Mouse (Mus musculus): ENCODE measurements at regions not wholly inside any gene's neighbourhood (a gene's known extent, or its start where the extent isn't known, plus 50 kb on each side); places are given as distances from the start of the nearest gene placed in this dataset.

DNA sequence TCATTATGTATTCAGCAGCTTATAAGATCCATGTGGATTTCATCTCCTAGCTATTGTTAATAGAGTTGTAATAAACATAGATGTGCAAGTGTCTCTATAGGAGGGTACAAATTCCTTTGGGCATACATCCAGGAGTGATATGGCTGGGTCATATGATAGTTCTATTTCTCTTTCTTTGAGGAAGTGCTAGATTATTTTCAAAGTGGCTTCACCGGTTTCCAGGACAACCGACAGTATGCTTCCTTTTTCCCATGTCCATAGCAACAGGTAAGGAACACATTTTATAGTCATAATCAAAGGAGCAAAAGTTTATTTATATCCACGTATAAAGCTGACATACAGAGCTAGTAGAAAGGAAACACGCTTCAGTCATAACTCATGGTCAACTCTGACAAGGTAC, 710.2 kb upstream of the Tenm4 start:
- TF ChIP-seq POLR2A (IDR thresholded peaks at IDR 0.05; ENCODE audit: extremely low read depth, insufficient read depth, low read length), result no peak
- TF ChIP-seq CTCF (IDR thresholded peaks at IDR 0.05; ENCODE audit: extremely low read depth, insufficient read depth, low read length), result no peak

DNA sequence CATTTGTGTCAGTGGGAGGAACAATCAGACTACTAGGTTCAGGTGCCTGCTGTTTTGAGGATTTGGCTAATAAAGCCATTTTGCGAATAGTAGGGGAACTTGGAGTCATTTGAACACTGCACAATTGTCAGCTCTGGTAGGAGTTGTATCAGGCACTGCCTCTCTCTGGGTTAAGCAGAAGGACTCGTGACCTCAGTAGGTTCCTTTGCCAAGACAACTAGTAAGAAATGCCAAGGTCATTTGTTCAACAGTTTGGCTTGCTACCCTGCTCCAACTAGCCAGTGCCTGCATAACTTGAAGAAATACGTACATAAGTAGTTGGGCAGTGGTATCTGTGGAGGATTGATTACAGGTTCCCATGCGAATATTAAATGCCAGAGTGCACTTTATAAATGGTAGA, 705.5 kb upstream of the Tenm4 start:
- H3K27ac ChIP-seq (ENCODE audit: insufficient read depth, low read length), result no peak overlapping the region
- TF ChIP-seq POLR2A (IDR thresholded peaks at IDR 0.05; ENCODE audit: extremely low read depth, insufficient read depth, low read length) (no peak), CTCF (IDR thresholded peaks at IDR 0.05; ENCODE audit: extremely low read depth, insufficient read depth, low read length) (no peak)
- no peak overlapping the region for H3K4me3 ChIP-seq (ENCODE audit: insufficient read depth, low read length)
- H3K4me1 ChIP-seq (ENCODE audit: control insufficient read depth, insufficient read depth, low read length), result no peaks in the 10 kb centered on the region

More for the DNA sequence above, 710.2 kb upstream of the Tenm4 start:
- no peaks in the 10 kb centered on the region for H3K4me1 ChIP-seq (ENCODE audit: control insufficient read depth, insufficient read depth, low read length)
- no peak overlapping the region for H3K4me3 ChIP-seq (ENCODE audit: insufficient read depth, low read length)
- no peak overlapping the region for H3K27ac ChIP-seq (ENCODE audit: insufficient read depth, low read length)

DNA sequence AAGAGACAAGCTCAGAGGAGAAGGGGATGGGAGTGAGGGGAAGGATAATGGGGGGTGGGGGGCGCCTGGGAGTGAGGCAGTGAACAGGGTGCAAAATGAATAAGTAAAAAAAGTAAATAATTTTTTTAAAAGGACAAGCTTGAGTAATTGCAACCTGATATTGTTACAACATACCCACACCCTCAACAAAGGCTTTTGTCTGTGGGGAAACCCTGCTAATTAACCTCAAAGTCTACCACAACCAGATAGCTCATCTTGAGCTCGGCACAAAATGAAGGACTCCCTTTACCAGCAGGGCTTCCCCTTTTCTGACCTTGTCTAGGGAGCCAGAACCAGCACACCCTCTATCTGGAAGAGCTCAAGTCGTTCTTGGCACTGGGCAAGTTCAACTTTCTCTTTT, 704.0 kb upstream of the Tenm4 start:
- TF ChIP-seq CTCF (IDR thresholded peaks at IDR 0.05; ENCODE audit: extremely low read depth, insufficient read depth, low read length) (no peak), POLR2A (IDR thresholded peaks at IDR 0.05; ENCODE audit: extremely low read depth, insufficient read depth, low read length) (no peak)
- Histone ChIP-seq H3K27ac (ENCODE audit: insufficient read depth, low read length) (no peak overlapping the region), H3K4me3 (ENCODE audit: insufficient read depth, low read length) (no peak overlapping the region), H3K4me1 (ENCODE audit: control insufficient read depth, insufficient read depth, low read length) (no peaks in the 10 kb centered on the region)

DNA sequence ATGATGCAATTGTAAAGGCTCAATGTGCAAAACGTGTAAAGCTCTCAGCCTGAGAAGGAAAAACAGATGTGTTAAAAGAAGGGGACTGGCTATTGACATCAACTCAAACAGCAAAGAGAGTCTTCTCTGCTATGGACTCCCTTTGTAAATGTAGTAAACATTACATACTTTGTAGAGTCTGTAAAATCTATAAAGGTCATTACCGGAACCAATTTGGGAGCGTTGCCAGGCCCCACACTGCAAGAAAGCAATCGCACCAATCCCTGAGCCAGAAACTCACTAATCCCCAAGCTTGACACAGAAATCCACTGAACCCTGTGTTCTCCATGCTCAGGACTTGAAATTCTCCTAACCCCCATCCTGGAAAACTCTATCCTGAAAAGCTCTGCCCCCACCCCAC, 697.2 kb upstream of the Tenm4 start:
- Histone ChIP-seq H3K27ac (ENCODE audit: insufficient read depth, low read length) (no peak overlapping the region), H3K4me3 (ENCODE audit: insufficient read depth, low read length) (no peak overlapping the region), H3K4me1 (ENCODE audit: control insufficient read depth, insufficient read depth, low read length) (no peaks in the 10 kb centered on the region)
- TF ChIP-seq POLR2A (IDR thresholded peaks at IDR 0.05; ENCODE audit: extremely low read depth, insufficient read depth, low read length) (no peak), CTCF (IDR thresholded peaks at IDR 0.05; ENCODE audit: extremely low read depth, insufficient read depth, low read length) (no peak)

DNA sequence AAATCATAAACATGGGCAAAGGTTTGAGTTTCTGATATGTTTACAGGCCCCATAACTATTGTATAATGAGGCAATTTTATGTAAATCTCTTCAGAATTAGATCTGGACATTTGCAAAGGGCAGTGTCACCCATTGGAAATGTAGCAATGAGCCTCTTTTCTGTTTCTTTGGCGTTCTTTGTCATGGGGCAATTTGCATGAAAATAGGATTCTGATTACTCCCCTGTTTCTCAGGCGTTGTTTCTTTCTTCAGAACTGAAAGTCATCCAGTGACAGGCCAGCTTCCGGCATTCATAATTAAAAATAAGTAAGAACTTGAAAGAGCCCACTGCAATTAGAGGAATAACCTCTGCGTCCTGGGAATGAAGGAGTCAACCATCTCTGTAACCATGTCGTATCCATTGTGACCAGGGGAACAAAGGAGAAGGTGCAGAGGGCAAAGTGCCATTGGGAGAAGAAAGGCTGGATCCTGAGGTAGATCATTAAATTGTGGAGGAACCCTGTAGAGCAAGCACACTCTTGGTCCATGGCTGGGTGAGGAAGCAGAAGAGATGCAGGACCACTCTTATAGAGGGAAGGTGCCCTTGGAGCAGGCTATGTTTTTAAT, 690.8 kb upstream of the Tenm4 start:
- Histone ChIP-seq H3K4me3 (ENCODE audit: insufficient read depth, low read length) (no peak overlapping the region), H3K4me1 (ENCODE audit: control insufficient read depth, insufficient read depth, low read length) (no peaks in the 10 kb centered on the region), H3K27ac (ENCODE audit: insufficient read depth, low read length) (no peak overlapping the region)
- TF ChIP-seq POLR2A (IDR thresholded peaks at IDR 0.05; ENCODE audit: extremely low read depth, insufficient read depth, low read length) (no peak), CTCF (IDR thresholded peaks at IDR 0.05; ENCODE audit: extremely low read depth, insufficient read depth, low read length) (no peak)

DNA sequence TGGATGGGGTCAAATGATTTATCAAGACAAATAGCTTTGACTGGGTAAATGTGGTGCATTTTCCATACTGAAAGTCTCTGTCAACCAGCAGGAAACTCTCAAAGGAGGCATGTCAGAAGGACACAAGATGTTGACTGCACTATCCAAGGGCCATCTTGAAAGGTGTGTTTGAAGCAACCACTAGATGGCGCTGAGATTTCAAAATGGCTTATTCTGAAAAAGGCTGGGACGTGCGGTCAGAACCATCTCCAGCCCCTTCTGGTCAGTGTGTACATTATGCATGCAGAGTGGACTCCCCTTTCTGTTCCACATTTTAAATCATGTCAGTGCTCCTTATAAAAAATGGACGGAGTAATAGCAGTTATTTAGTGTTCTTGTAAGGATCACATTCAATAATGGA, 681.4 kb upstream of the Tenm4 start:
- no peak overlapping the region for H3K4me3 ChIP-seq (ENCODE audit: insufficient read depth, low read length)
- no peaks in the 10 kb centered on the region for H3K4me1 ChIP-seq (ENCODE audit: control insufficient read depth, insufficient read depth, low read length)
- no peak overlapping the region for H3K27ac ChIP-seq (ENCODE audit: insufficient read depth, low read length)
- TF ChIP-seq POLR2A (IDR thresholded peaks at IDR 0.05; ENCODE audit: extremely low read depth, insufficient read depth, low read length) (no peak), CTCF (IDR thresholded peaks at IDR 0.05; ENCODE audit: extremely low read depth, insufficient read depth, low read length) (peak; percentile 63)

DNA sequence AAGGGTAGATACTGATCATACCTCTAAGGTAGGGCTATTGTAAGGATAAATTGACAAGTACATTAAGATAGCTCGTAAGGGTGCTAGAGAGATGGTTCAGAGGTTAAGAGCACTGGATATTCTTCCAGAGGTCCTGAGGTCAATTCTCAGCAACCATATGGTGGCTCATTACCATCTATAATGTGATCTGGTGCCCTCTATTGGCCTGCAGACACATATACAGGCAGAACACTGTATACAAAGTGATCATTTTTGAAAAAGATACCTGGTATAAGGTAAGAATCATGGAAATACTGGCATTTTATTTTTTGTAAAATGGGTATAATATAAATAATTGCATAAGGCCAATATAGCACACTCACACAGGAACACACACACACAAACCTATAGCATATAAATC, 676.3 kb upstream of the Tenm4 start:
- TF ChIP-seq CTCF (IDR thresholded peaks at IDR 0.05; ENCODE audit: extremely low read depth, insufficient read depth, low read length), result no peak
- no peak for TF ChIP-seq POLR2A (IDR thresholded peaks at IDR 0.05; ENCODE audit: extremely low read depth, insufficient read depth, low read length)
- no peaks in the 10 kb centered on the region for H3K4me1 ChIP-seq (ENCODE audit: control insufficient read depth, insufficient read depth, low read length)
- no peak overlapping the region for H3K27ac ChIP-seq (ENCODE audit: insufficient read depth, low read length)
- H3K4me3 ChIP-seq (ENCODE audit: insufficient read depth, low read length), result no peak overlapping the region

DNA sequence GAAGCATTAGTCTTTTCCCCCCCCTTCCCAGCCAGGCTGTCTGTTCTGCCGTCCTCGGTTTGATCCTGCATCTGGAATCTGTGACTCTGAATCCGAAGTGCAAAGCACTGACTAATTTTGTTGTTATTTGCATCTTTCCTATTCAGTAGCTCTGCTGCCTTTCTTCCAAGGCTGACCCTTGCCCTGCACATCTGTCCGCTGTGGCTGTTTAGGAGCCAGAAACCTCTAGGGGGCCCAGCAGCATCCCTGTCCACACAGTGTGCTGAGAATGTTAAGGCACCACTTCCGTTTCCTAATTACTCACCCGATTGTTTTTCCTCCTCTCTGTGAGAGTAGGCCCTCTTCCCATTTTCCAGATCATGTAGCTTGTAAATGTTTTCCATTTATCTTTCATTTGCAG, 668.1 kb upstream of the Tenm4 start:
- TF ChIP-seq POLR2A (IDR thresholded peaks at IDR 0.05; ENCODE audit: extremely low read depth, insufficient read depth, low read length) (no peak), CTCF (IDR thresholded peaks at IDR 0.05; ENCODE audit: extremely low read depth, insufficient read depth, low read length) (no peak)
- H3K4me1 ChIP-seq (ENCODE audit: control insufficient read depth, insufficient read depth, low read length), result no peaks in the 10 kb centered on the region; the same call in 1 of the 2 replicates
- no peak overlapping the region for H3K27ac ChIP-seq (ENCODE audit: insufficient read depth, low read length)

DNA sequence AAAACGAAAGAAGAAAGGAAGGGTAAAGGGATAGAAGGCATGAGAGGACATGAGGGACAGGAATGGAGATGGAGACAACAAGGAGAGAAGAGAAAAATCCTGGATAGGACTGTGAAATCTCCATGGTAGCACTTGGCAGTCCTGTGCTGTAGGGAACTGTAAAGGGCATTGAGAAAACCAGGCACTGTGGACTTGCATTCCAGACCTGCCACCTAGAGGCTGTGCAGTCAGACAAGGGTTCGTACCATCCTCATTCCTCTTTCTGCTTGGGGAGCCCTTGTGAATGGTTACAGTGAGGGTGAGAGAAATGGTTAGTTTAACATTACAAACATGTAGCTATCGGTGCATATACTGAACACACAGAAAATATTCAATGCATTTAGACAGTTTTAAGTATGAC, 623.8 kb upstream of the Tenm4 start:
- H3K27ac ChIP-seq (ENCODE audit: insufficient read depth, low read length), result no peak overlapping the region
- no peaks in the 10 kb centered on the region for H3K4me1 ChIP-seq (ENCODE audit: control insufficient read depth, insufficient read depth, low read length)
- TF ChIP-seq CTCF (IDR thresholded peaks at IDR 0.05; ENCODE audit: extremely low read depth, insufficient read depth, low read length) (peak; percentile 14; the same call in 1 of the 2 replicates), POLR2A (IDR thresholded peaks at IDR 0.05; ENCODE audit: extremely low read depth, insufficient read depth, low read length) (no peak)
- H3K4me3 ChIP-seq (ENCODE audit: insufficient read depth, low read length), result no peak overlapping the region

More for the DNA sequence above, 668.1 kb upstream of the Tenm4 start:
- H3K4me3 ChIP-seq (ENCODE audit: insufficient read depth, low read length), result no peak overlapping the region

DNA sequence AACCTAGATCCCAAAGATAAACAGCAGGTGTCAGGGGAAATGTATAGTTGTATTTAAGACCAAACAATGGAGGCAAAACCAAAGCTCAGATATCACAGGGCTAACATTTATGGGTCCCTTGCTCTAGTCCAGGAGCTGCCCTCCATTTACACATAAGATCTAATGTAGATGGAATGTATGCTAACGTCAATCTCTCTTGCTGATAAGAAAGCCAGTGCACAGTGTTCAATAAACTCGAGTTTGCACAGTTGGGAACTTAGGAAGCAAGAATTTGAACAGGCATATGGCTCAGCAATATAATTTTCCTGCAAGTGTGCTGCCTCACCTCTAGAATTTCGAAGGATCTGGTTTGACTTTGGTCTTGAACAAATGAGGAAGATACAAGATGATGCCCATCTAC, 620.9 kb upstream of the Tenm4 start:
- no peaks in the 10 kb centered on the region for H3K4me1 ChIP-seq (ENCODE audit: control insufficient read depth, insufficient read depth, low read length)
- H3K4me3 ChIP-seq (ENCODE audit: insufficient read depth, low read length), result no peak overlapping the region
- TF ChIP-seq CTCF (IDR thresholded peaks at IDR 0.05; ENCODE audit: extremely low read depth, insufficient read depth, low read length) (no peak), POLR2A (IDR thresholded peaks at IDR 0.05; ENCODE audit: extremely low read depth, insufficient read depth, low read length) (no peak)
- no peak overlapping the region for H3K27ac ChIP-seq (ENCODE audit: insufficient read depth, low read length)
